Mouse (Mus musculus): ENCODE results near the gene Alkbh3.

Gene Alkbh3

GRCm38 (mm10) chr2:94010335-94011291 lies at the start of gene Alkbh3:
Gene Alkbh3, minus strand, starts transcription at chr2:94010807.
- peak; percentile 96 to 97 for DNase-seq

GRCm38 (mm10) chr2:94059459-94059858 lies 48.9 kb upstream of the Alkbh3 start:
- DNase-seq, result peak; percentile 51 to 55

- peak; percentile 71 to 77 for DNase-seq
Measured at GRCm38 (mm10) chr2:94054813-94055212, 44.2 kb upstream of the Alkbh3 start.

GRCm38 (mm10) chr2:94051952-94052351 lies 41.3 kb upstream of the Alkbh3 start:
- no peak for DNase-seq

- no peak for DNase-seq
Measured at GRCm38 (mm10) chr2:94050901-94051300, 40.3 kb upstream of the Alkbh3 start.

- no peak for DNase-seq
Measured at GRCm38 (mm10) chr2:94049471-94050176, 39.0 kb upstream of the Alkbh3 start.

GRCm38 (mm10) chr2:94048733-94049470 lies 38.3 kb upstream of the Alkbh3 start:
- no peak for DNase-seq

GRCm38 (mm10) chr2:94048271-94048670 lies 37.7 kb upstream of the Alkbh3 start:
- DNase-seq, result peak in 1 of 2 experiments; percentile 13

GRCm38 (mm10) chr2:94045411-94046090 lies 34.9 kb upstream of the Alkbh3 start:
- DNase-seq, result peak in 1 of 2 experiments; percentile 30

- no peak for DNase-seq
Measured at GRCm38 (mm10) chr2:94044174-94044573, 33.6 kb upstream of the Alkbh3 start.

- DNase-seq, result no peak
Measured at GRCm38 (mm10) chr2:94043662-94044061, 33.1 kb upstream of the Alkbh3 start.

- no peak for DNase-seq
Measured at GRCm38 (mm10) chr2:94042461-94042860, 31.9 kb upstream of the Alkbh3 start.

- DNase-seq, result no peak
Measured at GRCm38 (mm10) chr2:94040391-94041125, 30.0 kb upstream of the Alkbh3 start.

GRCm38 (mm10) chr2:94035428-94036331 lies 25.1 kb upstream of the Alkbh3 start:
- peak; percentile 87 to 89 for DNase-seq

GRCm38 (mm10) chr2:94030602-94031001 lies 20.0 kb upstream of the Alkbh3 start:
- DNase-seq, result no peak

- peak; percentile 24 to 40 for DNase-seq
Measured at GRCm38 (mm10) chr2:94024637-94025036, 14.0 kb upstream of the Alkbh3 start.

- peak; percentile 94 to 98 for DNase-seq
Measured at GRCm38 (mm10) chr2:94002331-94002730, 8.3 kb downstream of the Alkbh3 start.

GRCm38 (mm10) chr2:94001918-94002317 lies 8.7 kb downstream of the Alkbh3 start:
- no peak for DNase-seq

GRCm38 (mm10) chr2:94001411-94001810 lies 9.2 kb downstream of the Alkbh3 start:
- DNase-seq, result no peak

- DNase-seq, result no peak
Measured at GRCm38 (mm10) chr2:93996254-93996653, 14.4 kb downstream of the Alkbh3 start, which contains the start of gene Gm27027. Gene Gm27027, minus strand, starts transcription at chr2:93996354.
